In the genomic region with DNA sequence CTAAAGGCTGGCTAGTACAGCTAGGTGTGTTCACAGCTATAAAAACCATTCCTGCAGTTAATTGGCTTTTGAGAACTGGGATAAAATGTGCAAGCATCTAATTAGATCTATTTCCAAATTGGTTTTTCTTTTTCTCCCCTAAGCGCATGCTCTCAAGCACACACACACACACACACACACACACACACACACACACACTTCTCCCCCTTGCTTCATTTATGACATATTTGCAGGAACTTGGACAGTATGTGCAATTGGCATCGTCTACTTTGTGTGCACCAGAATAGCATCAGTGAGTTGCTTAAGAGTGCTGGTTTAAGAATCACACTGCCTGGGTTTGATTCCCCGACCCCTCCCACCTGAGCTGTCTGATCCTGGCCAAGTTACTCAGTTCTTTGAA, we compare ENCODE assay signal across 15 mouse cellular contexts.
DNase-seq lines count a peak whose midpoint lies in the region; ATAC-seq and TF ChIP-seq lines count a peak whose summit lies in the region.
"Had no signal": no experiment of that assay in that cellular context is flagged by ENCODE, and none has a peak within 500 bp of the region (broad histone marks: within the 10 kb centered on the region; RNA-seq: fewer than 3 reads in every experiment).

No protein-coding gene starts in this region.

- H3K4me2 ChIP-seq in lung, postnatal 0 days (replicated peaks; ENCODE audit: low read depth, low read length) = no peak overlapping the region
- no peak overlapping the region for H3K4me2 ChIP-seq in hindbrain, postnatal 0 days (ENCODE audit: low read depth, low read length)
- H3K4me2 ChIP-seq: embryonic facial prominence, embryonic 15.5 days; heart, embryonic 12.5 days; kidney, embryonic 15.5 days; stomach, embryonic 15.5 days had no signal

- no peak for TF ChIP-seq POLR2A in brain, embryonic 14.5 days (IDR thresholded peaks at IDR 0.05; ENCODE audit: borderline replicate concordance, extremely low read depth, insufficient read depth, insufficient read length, poor library complexity, severe bottlenecking)

- H3K4me3 ChIP-seq in lung, postnatal 0 days (ENCODE audit: low read depth, low read length) = no peak overlapping the region
- H3K4me3 ChIP-seq in hindbrain, postnatal 0 days (ENCODE audit: low read length) = no peak overlapping the region
- H3K4me3 ChIP-seq: embryonic facial prominence, embryonic 15.5 days; heart, embryonic 12.5 days; kidney, embryonic 15.5 days; midbrain, embryonic 12.5 days; stomach, embryonic 15.5 days had no signal

- no peak overlapping the region for H3K9ac ChIP-seq in lung, postnatal 0 days (replicated peaks; ENCODE audit: low read depth)
- no peak overlapping the region for H3K9ac ChIP-seq in hindbrain, postnatal 0 days (replicated peaks; ENCODE audit: low read length)
- H3K9ac ChIP-seq: embryonic facial prominence, embryonic 15.5 days; heart, embryonic 12.5 days; kidney, embryonic 15.5 days; midbrain, embryonic 12.5 days; stomach, embryonic 15.5 days had no signal

- H3K4me1 ChIP-seq in lung, postnatal 0 days (ENCODE audit: insufficient read depth, low read depth, low read length) = no peaks in the 10 kb centered on the region
- H3K4me1 ChIP-seq in hindbrain, postnatal 0 days (ENCODE audit: insufficient read depth, low read length) = peaks cover 8% of the 10 kb centered on the region
- H3K4me1 ChIP-seq: kidney, embryonic 15.5 days; stomach, embryonic 15.5 days had no signal

- TF ChIP-seq EP300 in lung, postnatal 0 days (IDR thresholded peaks at IDR 0.05) = no peak

- no peaks in the 10 kb centered on the region for H3K36me3 ChIP-seq in lung, postnatal 0 days (ENCODE audit: insufficient read depth, low read length)
- H3K36me3 ChIP-seq in hindbrain, postnatal 0 days (ENCODE audit: insufficient read depth, low read length) = no peaks in the 10 kb centered on the region
- H3K36me3 ChIP-seq: embryonic facial prominence, embryonic 15.5 days; heart, embryonic 12.5 days; kidney, embryonic 15.5 days; midbrain, embryonic 12.5 days; stomach, embryonic 15.5 days had no signal

- no peak overlapping the region for H3K27ac ChIP-seq in lung, postnatal 0 days (ENCODE audit: low read length)
- H3K27ac ChIP-seq in hindbrain, postnatal 0 days = peak overlapping the region; percentile 60
- H3K27ac ChIP-seq: kidney, embryonic 15.5 days; stomach, embryonic 15.5 days had no signal

- peak; percentile 72 for ATAC-seq in frontal cortex, adult (ENCODE audit: low TSS enrichment)
- no peak for ATAC-seq in lung, postnatal 0 days
- ATAC-seq in hindbrain, postnatal 0 days = no peak
- ATAC-seq in megakaryocyte, adult 5-6 weeks (ENCODE audit: poor library complexity, severe bottlenecking) = no peak
- ATAC-seq: CD4-positive, CD25-positive, alpha-beta regulatory T cell, adult 4 months had no signal

- H3K27me3 ChIP-seq in lung, postnatal 0 days (replicated peaks; ENCODE audit: insufficient read depth, low read length) = no peaks in the 10 kb centered on the region
- no peaks in the 10 kb centered on the region for H3K27me3 ChIP-seq in hindbrain, postnatal 0 days (ENCODE audit: insufficient read depth, low read length)
- H3K27me3 ChIP-seq: embryonic facial prominence, embryonic 15.5 days; heart, embryonic 12.5 days; kidney, embryonic 15.5 days; midbrain, embryonic 12.5 days; stomach, embryonic 15.5 days had no signal

- TF ChIP-seq CTCF in lung, postnatal 0 days (IDR thresholded peaks at IDR 0.05) = no peak
- TF ChIP-seq CTCF in brain, embryonic 14.5 days (IDR thresholded peaks at IDR 0.05; ENCODE audit: borderline replicate concordance, extremely low read depth, insufficient read depth, insufficient read length) = no peak
- TF ChIP-seq CTCF in hindbrain, postnatal 0 days (IDR thresholded peaks at IDR 0.05; ENCODE audit: low read depth) = no peak

- WGBS in lung, postnatal 0 days = 77% methylated on average over 3 of the region's 3 CpGs
- WGBS in hindbrain, postnatal 0 days = 57% methylated on average over 3 of the region's 3 CpGs

- H3K9me3 ChIP-seq in lung, postnatal 0 days (ENCODE audit: low read length) = no peaks in the 10 kb centered on the region
- no peaks in the 10 kb centered on the region for H3K9me3 ChIP-seq in hindbrain, postnatal 0 days (ENCODE audit: low read length)
- H3K9me3 ChIP-seq: embryonic facial prominence, embryonic 15.5 days; kidney, embryonic 15.5 days; midbrain, embryonic 12.5 days; stomach, embryonic 15.5 days had no signal

- DNase-seq in frontal cortex, postnatal 14 days (ENCODE audit: low spot score in 2 of 2) = no peak
- DNase-seq in lung, postnatal 0 days (ENCODE audit: low spot score) = peak; percentile 11
- DNase-seq in lung, postnatal 25 days (ENCODE audit: low spot score) = no peak
- DNase-seq in brain, embryonic 14.5 days (ENCODE audit: low read depth) = peak; percentile 69
- DNase-seq in hindbrain, postnatal 0 days (ENCODE audit: low spot score) = peak; percentile 28
- no peak for DNase-seq in gastrocnemius, postnatal 4 days (ENCODE audit: low spot score in 2 of 2)
- DNase-seq: lung, adult 18-20 months had no signal

Comparison
In these comparisons a context has a peak if more than half of its experiments do, and no peak if none do; other contexts are left out.
1. DNase-seq: peak in lung, postnatal 0 days (single experiment), brain, embryonic 14.5 days (single experiment) and hindbrain, postnatal 0 days (single experiment); none in frontal cortex, postnatal 14 days (0 of 2), lung, postnatal 25 days (single experiment) and gastrocnemius, postnatal 4 days (0 of 2).